Mouse (Mus musculus): ENCODE results near the gene Apob. TPM values are rescaled to one million over a fixed set of nuclear protein-coding genes. Genes with fewer than 3 reads are reported as not detected.

Apob gene
- total RNA-seq (2012; rRNA removed) (not detected in 2 replicates), total RNA-seq (2014; rRNA removed) (0.01 TPM in 1 of 2 replicates, not detected in the other), polyA plus RNA-seq (2012; ENCODE audit: insufficient read length, low read depth) (0.01 TPM in 1 of 2 replicates, not detected in the other)

- Histone ChIP-seq H3K27me3 (replicated peaks) (no peaks in the 10 kb centered on the region), H3K79me2 (replicated peaks; ENCODE audit: control insufficient read depth, extremely low read depth, insufficient read depth, poor library complexity, severe bottlenecking) (no peaks in the 10 kb centered on the region), H3K9me3 (replicated peaks; ENCODE audit: low read length) (no peaks in the 10 kb centered on the region), H3K27ac (ENCODE audit: insufficient read depth, low read depth) (no peak within 1 kb of the TSS), H3K4me3 (replicated peaks in 1 of 3; ENCODE audit: low read depth in 2 of 3, low read length in 2 of 3, poor library complexity in 1 of 3) (no peak within 1 kb of the TSS), H3K36me3 (replicated peaks in 1 of 2; ENCODE audit: control insufficient read depth in 1 of 2, insufficient read depth in 1 of 2, low read length in 1 of 2) (no peaks in the 10 kb centered on the region), H3K9ac (ENCODE audit: insufficient read depth, low read depth) (no peak within 1 kb of the TSS), H3K4me2 (ENCODE audit: insufficient read depth, low read depth, poor library complexity, severe bottlenecking) (peak within 1 kb of the TSS; percentile 48; the same call in 1 of the 2 replicates), H3K4me1 (ENCODE audit: control insufficient read depth in 1 of 2, insufficient read depth in 2 of 2) (no peaks in the 10 kb centered on the region; a peak in 1 of 4 replicates)
- no peak for DNase-seq (ENCODE audit: extremely low read depth)
- dilution Hi-C loops (cut with MboI; ENCODE audit: extremely low pct_ligation_motif_present, extremely low pct_unique_long_range_greater_than_20kb, low sequenced_read_pairs): no loop called here
- TF ChIP-seq MYC (IDR thresholded peaks at IDR 0.05; ENCODE audit: low read depth, low read length): no peak
- no peak for TF ChIP-seq GABPA (IDR thresholded peaks at IDR 0.05; ENCODE audit: insufficient replicate concordance, low read depth, low read length)
- TF ChIP-seq JUND (conservative IDR thresholded peaks at IDR 0.05; ENCODE audit: low read depth, low read length): no peak
- no peak for TF ChIP-seq NRF1 (IDR thresholded peaks at IDR 0.05; ENCODE audit: low read depth, low read length)
- no peak for TF ChIP-seq SIN3A (IDR thresholded peaks at IDR 0.05; ENCODE audit: low read length)
- no peak for TF ChIP-seq USF2 (conservative IDR thresholded peaks at IDR 0.05; ENCODE audit: low read depth, low read length)
- TF ChIP-seq MAZ (IDR thresholded peaks at IDR 0.05; ENCODE audit: low read depth, low read length): no peak
- TF ChIP-seq SMC3 (IDR thresholded peaks at IDR 0.05; ENCODE audit: low read depth, low read length): no peak
- no peak for TF ChIP-seq CHD2 (IDR thresholded peaks at IDR 0.05; ENCODE audit: low read length)
- TF ChIP-seq MXI1 (IDR thresholded peaks at IDR 0.05; ENCODE audit: low read depth, low read length): no peak
- TF ChIP-seq UBTF (IDR thresholded peaks at IDR 0.05; ENCODE audit: low read depth, low read length): no peak
- TF ChIP-seq ELF1 (IDR thresholded peaks at IDR 0.05; ENCODE audit: low read depth, low read length): no peak
- TF ChIP-seq RAD21 (IDR thresholded peaks at IDR 0.05; ENCODE audit: low read depth, low read length): no peak
- TF ChIP-seq TBP (conservative IDR thresholded peaks at IDR 0.05; ENCODE audit: low read depth, low read length): no peak
- no peak for TF ChIP-seq ZC3H11A (IDR thresholded peaks at IDR 0.05; ENCODE audit: low read depth, low read length)
- in situ Hi-C loops (cut with MboI; ENCODE audit: low pct_ligation_motif_present, low pct_unique_long_range_greater_than_20kb, low sequenced_read_pairs): no loop called here
Observed at GRCm38 (mm10) chr12:7977466-7978189, at the start of gene Apob. Gene Apob (plus strand): TSS chr12:7977648.

GRCm38 (mm10) chr12:7932405-7932920, 45.0 kb upstream of the Apob start:
- Histone ChIP-seq H3K9ac (ENCODE audit: insufficient read depth, low read depth) (no peak overlapping the region), H3K27me3 (replicated peaks) (no peaks in the 10 kb centered on the region), H3K4me3 (replicated peaks in 1 of 3; ENCODE audit: low read depth in 2 of 3, low read length in 2 of 3, poor library complexity in 1 of 3) (no peak overlapping the region), H3K9me3 (replicated peaks; ENCODE audit: low read length) (peaks cover 2% of the 10 kb centered on the region), H3K36me3 (replicated peaks in 1 of 2; ENCODE audit: control insufficient read depth in 1 of 2, insufficient read depth in 1 of 2, low read length in 1 of 2) (no peaks in the 10 kb centered on the region), H3K4me1 (ENCODE audit: control insufficient read depth in 1 of 2, insufficient read depth in 2 of 2) (no peaks in the 10 kb centered on the region), H3K4me2 (ENCODE audit: insufficient read depth, low read depth, poor library complexity, severe bottlenecking) (no peak overlapping the region), H3K27ac (ENCODE audit: insufficient read depth, low read depth) (no peak overlapping the region), H3K79me2 (replicated peaks; ENCODE audit: control insufficient read depth, extremely low read depth, insufficient read depth, poor library complexity, severe bottlenecking) (no peaks in the 10 kb centered on the region)
- in situ Hi-C loops (cut with MboI; ENCODE audit: low pct_ligation_motif_present, low pct_unique_long_range_greater_than_20kb, low sequenced_read_pairs) (no loop called here), dilution Hi-C loops (cut with MboI; ENCODE audit: extremely low pct_ligation_motif_present, extremely low pct_unique_long_range_greater_than_20kb, low sequenced_read_pairs) (no loop called here)
- DNase-seq (ENCODE audit: extremely low read depth): no peak
- TF ChIP-seq USF2 (conservative IDR thresholded peaks at IDR 0.05; ENCODE audit: low read depth, low read length) (no peak), SIN3A (IDR thresholded peaks at IDR 0.05; ENCODE audit: low read length) (no peak), UBTF (IDR thresholded peaks at IDR 0.05; ENCODE audit: low read depth, low read length) (no peak), HCFC1 (IDR thresholded peaks at IDR 0.05; ENCODE audit: low read depth, low read length) (no peak), JUND (conservative IDR thresholded peaks at IDR 0.05; ENCODE audit: low read depth, low read length) (no peak), POLR2A (IDR thresholded peaks at IDR 0.05; ENCODE audit: low read depth, low read length) (no peak), MXI1 (IDR thresholded peaks at IDR 0.05; ENCODE audit: low read depth, low read length) (no peak), ELF1 (IDR thresholded peaks at IDR 0.05; ENCODE audit: low read depth, low read length) (no peak), CHD2 (IDR thresholded peaks at IDR 0.05; ENCODE audit: low read length) (no peak), MAFK (IDR thresholded peaks at IDR 0.05; ENCODE audit: insufficient replicate concordance, low read length) (no peak), POLR2AphosphoS2 (IDR thresholded peaks at IDR 0.05; ENCODE audit: low read depth, low read length) (no peak), TCF12 (IDR thresholded peaks at IDR 0.05; ENCODE audit: low read depth, low read length) (no peak), MYC (IDR thresholded peaks at IDR 0.05; ENCODE audit: low read depth, low read length) (no peak), ZC3H11A (IDR thresholded peaks at IDR 0.05; ENCODE audit: low read depth, low read length) (no peak), CHD1 (IDR thresholded peaks at IDR 0.05; ENCODE audit: low read depth, low read length) (no peak), RAD21 (IDR thresholded peaks at IDR 0.05; ENCODE audit: low read depth, low read length) (no peak)

Data from CH12.LX (cell line).